Mouse (Mus musculus): ENCODE measurements around the gene D11Wsu47e. TPM values are rescaled to one million over a fixed set of nuclear protein-coding genes. Genes with fewer than 3 reads are reported as not detected.

D11Wsu47e gene
- total and polyA plus RNA-seq, 3 experiments = 4.7 to 6.4 (median 5.8) TPM

GRCm38 (mm10) chr11:113683627-113683956, 620 bp upstream of the D11Wsu47e start:
- Histone ChIP-seq H3K36me3 (ENCODE audit: control insufficient read depth, insufficient read depth, low read length) (no peaks in the 10 kb centered on the region), H3K4me1 (ENCODE audit: control insufficient read depth, insufficient read depth, low read length) (peaks cover 5% of the 10 kb centered on the region; the same call in 1 of the 2 replicates), H3K79me2 (replicated peaks; ENCODE audit: control insufficient read depth, insufficient read depth, low read length) (peaks cover 4% of the 10 kb centered on the region), H3K9ac (ENCODE audit: low read depth, low read length) (peak overlapping the region; percentile 99), H3K27me3 (ENCODE audit: control insufficient read depth, insufficient read depth, low read length) (no peaks in the 10 kb centered on the region), H3K4me3 (peak overlapping the region; percentile 93), H3K27ac (peak overlapping the region; percentile 95)
- TF ChIP-seq POLR2A (IDR thresholded peaks at IDR 0.05; ENCODE audit: insufficient read depth, low read depth, low read length) = no peak
- TF ChIP-seq CTCF (IDR thresholded peaks at IDR 0.05) = no peak
- TF ChIP-seq EP300 (IDR thresholded peaks at IDR 0.05; ENCODE audit: insufficient read depth, low read depth, low read length) = no peak
- WGBS = 0% methylated on average over 31 of the region's 38 CpGs
- intact Hi-C loops (cut with DNase I) = loop anchor here (10.0 kb wide), 1 partner anchor 981 kb away; the partner anchor contains the start of gene Rpl38
- DNase-seq = no peak

GRCm38 (mm10) chr11:113684707-113685426, 655 bp downstream of the D11Wsu47e start:
- no peaks in the 10 kb centered on the region for H3K36me3 ChIP-seq (ENCODE audit: control insufficient read depth, insufficient read depth, low read length)
- H3K27me3 ChIP-seq (ENCODE audit: control insufficient read depth, insufficient read depth, low read length) = no peaks in the 10 kb centered on the region
- WGBS = 38% methylated on average over 25 of the region's 25 CpGs
- peak overlapping the region; percentile 95 for H3K27ac ChIP-seq
- peaks cover 4% of the 10 kb centered on the region for H3K79me2 ChIP-seq (replicated peaks; ENCODE audit: control insufficient read depth, insufficient read depth, low read length)
- no peak for TF ChIP-seq POLR2A (IDR thresholded peaks at IDR 0.05; ENCODE audit: insufficient read depth, low read depth, low read length)
- TF ChIP-seq CTCF (IDR thresholded peaks at IDR 0.05) = no peak
- no peak for TF ChIP-seq EP300 (IDR thresholded peaks at IDR 0.05; ENCODE audit: insufficient read depth, low read depth, low read length)
- H3K9ac ChIP-seq (ENCODE audit: low read depth, low read length) = peak overlapping the region; percentile 81
- DNase-seq = no peak
- H3K4me1 ChIP-seq (ENCODE audit: control insufficient read depth, insufficient read depth, low read length) = peaks cover 5% of the 10 kb centered on the region; the same call in 1 of the 2 replicates
- peak overlapping the region; percentile 93 for H3K4me3 ChIP-seq
- intact Hi-C loops (cut with DNase I) = loop anchor here (1.0 to 10.0 kb wide), 3 partner anchors 36 to 980 kb away; partner anchors contain the start of genes Cog1 and Rpl38

DNA sequence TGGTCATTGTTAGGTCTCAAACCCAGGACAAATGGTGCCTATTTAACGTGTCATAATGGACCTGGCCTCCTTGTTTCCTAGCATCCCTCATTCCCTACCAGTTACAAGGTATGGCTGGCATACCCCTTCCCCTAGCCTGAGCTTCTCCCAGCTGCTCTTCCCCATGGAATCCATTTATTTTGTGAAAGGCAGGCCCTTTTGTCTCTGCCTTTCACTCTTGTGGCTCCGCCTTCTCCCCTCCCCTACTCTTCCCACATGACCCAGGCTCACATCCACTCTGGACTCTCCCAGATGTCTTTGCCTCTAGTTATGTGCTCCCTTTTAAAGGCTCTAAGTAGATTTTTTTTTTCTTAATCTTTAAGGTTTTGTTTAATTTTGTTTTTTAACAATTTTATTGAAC, 2.8 kb downstream of the D11Wsu47e start:
- TF ChIP-seq POLR2A (IDR thresholded peaks at IDR 0.05; ENCODE audit: insufficient read depth, low read depth, low read length) (no peak), EP300 (IDR thresholded peaks at IDR 0.05; ENCODE audit: insufficient read depth, low read depth, low read length) (no peak), CTCF (IDR thresholded peaks at IDR 0.05) (no peak)
- DNase-seq = no peak
- Histone ChIP-seq H3K27ac (no peak overlapping the region), H3K4me1 (ENCODE audit: control insufficient read depth, insufficient read depth, low read length) (peaks cover 2% of the 10 kb centered on the region; the same call in 1 of the 2 replicates), H3K36me3 (ENCODE audit: control insufficient read depth, insufficient read depth, low read length) (no peaks in the 10 kb centered on the region), H3K4me3 (no peak overlapping the region), H3K27me3 (ENCODE audit: control insufficient read depth, insufficient read depth, low read length) (no peaks in the 10 kb centered on the region), H3K79me2 (replicated peaks; ENCODE audit: control insufficient read depth, insufficient read depth, low read length) (peaks cover 4% of the 10 kb centered on the region; the same call in 1 of the 2 replicates), H3K9ac (ENCODE audit: low read depth, low read length) (no peak overlapping the region)
- intact Hi-C loops (cut with DNase I) = loop anchor here (10.0 kb wide), 1 partner anchor 978 kb away; the partner anchor contains the start of gene Rpl38
- 83% methylated on average over 2 of the region's 2 CpGs for WGBS

GRCm38 (mm10) chr11:113690506-113690905, 6.3 kb downstream of the D11Wsu47e start:
- no peak overlapping the region for H3K4me3 ChIP-seq
- WGBS = 86% methylated on average over 12 of the region's 12 CpGs
- H3K27me3 ChIP-seq (ENCODE audit: control insufficient read depth, insufficient read depth, low read length) = no peaks in the 10 kb centered on the region
- intact Hi-C loops (cut with DNase I) = no loop called here
- H3K36me3 ChIP-seq (ENCODE audit: control insufficient read depth, insufficient read depth, low read length) = no peaks in the 10 kb centered on the region
- H3K79me2 ChIP-seq (replicated peaks; ENCODE audit: control insufficient read depth, insufficient read depth, low read length) = no peaks in the 10 kb centered on the region
- no peak for DNase-seq
- no peak overlapping the region for H3K9ac ChIP-seq (ENCODE audit: low read depth, low read length)
- no peaks in the 10 kb centered on the region for H3K4me1 ChIP-seq (ENCODE audit: control insufficient read depth, insufficient read depth, low read length)
- TF ChIP-seq EP300 (IDR thresholded peaks at IDR 0.05; ENCODE audit: insufficient read depth, low read depth, low read length) = no peak
- TF ChIP-seq CTCF (IDR thresholded peaks at IDR 0.05) = no peak
- no peak overlapping the region for H3K27ac ChIP-seq

DNA sequence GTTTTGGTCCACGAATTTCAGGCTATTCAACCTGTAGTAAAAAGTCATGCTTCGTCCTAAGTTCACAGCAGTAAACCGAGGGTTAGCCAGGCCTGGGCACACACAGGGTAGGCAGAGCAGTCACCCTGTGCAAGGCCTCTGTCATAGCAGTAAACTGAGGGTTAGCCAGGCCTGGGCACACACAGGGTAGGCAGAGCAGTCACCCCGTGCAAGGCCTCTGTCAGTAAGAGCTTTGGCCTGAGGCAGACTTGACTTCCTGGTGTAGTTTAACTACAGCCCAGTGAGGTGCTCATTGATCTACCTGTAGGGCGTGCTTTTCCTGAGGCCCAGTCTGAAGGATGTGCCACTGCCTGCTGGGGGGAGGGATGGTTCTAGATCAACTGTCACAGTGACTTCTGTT, 7.1 kb downstream of the D11Wsu47e start:
- Histone ChIP-seq H3K9ac (ENCODE audit: low read depth, low read length) (no peak overlapping the region), H3K4me1 (ENCODE audit: control insufficient read depth, insufficient read depth, low read length) (no peaks in the 10 kb centered on the region), H3K36me3 (ENCODE audit: control insufficient read depth, insufficient read depth, low read length) (no peaks in the 10 kb centered on the region), H3K4me3 (no peak overlapping the region), H3K27ac (no peak overlapping the region), H3K79me2 (replicated peaks; ENCODE audit: control insufficient read depth, insufficient read depth, low read length) (no peaks in the 10 kb centered on the region), H3K27me3 (ENCODE audit: control insufficient read depth, insufficient read depth, low read length) (no peaks in the 10 kb centered on the region)
- no peak for DNase-seq
- 87% methylated on average over 5 of the region's 5 CpGs for WGBS
- intact Hi-C loops (cut with DNase I) = no loop called here
- TF ChIP-seq EP300 (IDR thresholded peaks at IDR 0.05; ENCODE audit: insufficient read depth, low read depth, low read length) (no peak), CTCF (IDR thresholded peaks at IDR 0.05) (no peak), POLR2A (IDR thresholded peaks at IDR 0.05; ENCODE audit: insufficient read depth, low read depth, low read length) (no peak)

DNA sequence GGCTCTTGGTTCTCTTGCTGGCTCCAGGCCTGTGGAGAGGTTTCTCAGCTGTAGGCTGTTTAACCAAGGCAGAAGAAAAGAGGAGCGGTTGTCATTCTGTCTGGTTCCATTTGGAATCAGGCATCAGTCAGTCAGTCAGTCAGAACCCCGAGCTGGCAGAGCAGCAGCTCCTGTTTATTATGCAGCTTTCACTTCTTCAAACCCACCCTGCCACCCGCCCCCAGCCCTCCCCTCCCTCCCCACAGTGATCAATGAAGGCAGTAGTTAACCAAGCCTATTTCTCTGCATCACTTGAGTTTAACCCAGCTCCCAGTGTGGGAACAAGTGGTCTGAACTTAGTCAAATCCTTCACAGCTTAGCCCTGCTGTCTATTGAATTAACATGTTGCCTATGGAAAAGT, 7.6 kb downstream of the D11Wsu47e start:
- no peaks in the 10 kb centered on the region for H3K36me3 ChIP-seq (ENCODE audit: control insufficient read depth, insufficient read depth, low read length)

More for the DNA sequence above, 7.6 kb downstream of the D11Wsu47e start:
- DNase-seq = no peak
- intact Hi-C loops (cut with DNase I) = no loop called here
- no peaks in the 10 kb centered on the region for H3K4me1 ChIP-seq (ENCODE audit: control insufficient read depth, insufficient read depth, low read length)
- no peak overlapping the region for H3K27ac ChIP-seq
- 77% methylated on average over 3 of the region's 3 CpGs for WGBS
- no peaks in the 10 kb centered on the region for H3K79me2 ChIP-seq (replicated peaks; ENCODE audit: control insufficient read depth, insufficient read depth, low read length)
- H3K27me3 ChIP-seq (ENCODE audit: control insufficient read depth, insufficient read depth, low read length) = no peaks in the 10 kb centered on the region
- H3K4me3 ChIP-seq = no peak overlapping the region
- no peak for TF ChIP-seq CTCF (IDR thresholded peaks at IDR 0.05)
- TF ChIP-seq EP300 (IDR thresholded peaks at IDR 0.05; ENCODE audit: insufficient read depth, low read depth, low read length) = no peak
- TF ChIP-seq POLR2A (IDR thresholded peaks at IDR 0.05; ENCODE audit: insufficient read depth, low read depth, low read length) = no peak
- no peak overlapping the region for H3K9ac ChIP-seq (ENCODE audit: low read depth, low read length)

Data from heart, adult 2 months (tissue).